Mouse (Mus musculus): ENCODE results near the gene Primpol.

GRCm38 (mm10) chr8:46617690-46618620, 943 bp upstream of the Primpol start:
- TF ChIP-seq CTCF (IDR thresholded peaks at IDR 0.05; ENCODE audit: control insufficient read depth, insufficient read depth, insufficient replicate concordance, low read depth, low read length) (no peak), POLR2A (IDR thresholded peaks at IDR 0.05; ENCODE audit: control insufficient read depth, low read depth, low read length) (no peak)

All from testis, adult 2 months (tissue).